Mouse (Mus musculus) forebrain, embryonic 14.5 days (tissue): ENCODE measurements around the gene Xab2. TPM values are rescaled to one million over a fixed set of nuclear protein-coding genes. Genes with fewer than 3 reads are reported as not detected.

Source experiments
- ATAC-seq: fragments of 200-750 bp; cut with Nextera tagmentation; 2 replicates; pipeline ENCODE4 v1.8.0; 2017; ENCODE audit warnings: mild to moderate bottlenecking, moderate library complexity
- DNase-seq: peaks from one replicate; pipeline ENCODE4 v3.0.0-alpha.2; 2015; ENCODE audit warnings: low spot score
- H3K27ac ChIP-seq: fragments of 300-500 bp; sonication (generic); 2 replicates; pipeline ENCODE4 v1.5.1; 2014; ENCODE audit warnings: low read depth, mild to moderate bottlenecking, control low read depth, low read length, moderate library complexity
- H3K27me3 ChIP-seq: fragments of 300-500 bp; sonication (generic); replicated peaks from 2 replicates; pipeline ENCODE4 v1.6.1; 2014; ENCODE audit warnings: low read length, control low read depth, mixed read lengths; ENCODE audit not compliant: control insufficient read depth, insufficient read depth
- H3K36me3 ChIP-seq: fragments of 300-500 bp; sonication (generic); 2 replicates; pipeline ENCODE4 v1.6.1; 2014; ENCODE audit warnings: low read length, control low read depth; ENCODE audit not compliant: control insufficient read depth, insufficient read depth
- H3K4me1 ChIP-seq: fragments of 300-500 bp; sonication (generic); 2 replicates; pipeline ENCODE4 v1.6.1; 2014; ENCODE audit warnings: antibody characterized with exemption, low read length, control low read depth; ENCODE audit not compliant: control insufficient read depth, insufficient read depth
- H3K4me2 ChIP-seq: fragments of 300-500 bp; sonication (generic); 2 replicates; pipeline ENCODE4 v1.6.1; 2014; ENCODE audit warnings: mild to moderate bottlenecking, control low read depth, low read length
- H3K4me3 ChIP-seq: fragments of 300-500 bp; sonication (generic); 2 replicates; pipeline ENCODE4 v1.5.1; 2014; ENCODE audit warnings: low read depth, low read length, control low read depth
- H3K9ac ChIP-seq: fragments of 300-500 bp; sonication (generic); 2 replicates; pipeline ENCODE4 v1.6.1; 2014; ENCODE audit warnings: mild to moderate bottlenecking, low read length, control low read depth, moderate library complexity
- H3K9me3 ChIP-seq: fragments of 300-500 bp; sonication (generic); replicated peaks from 2 replicates; pipeline ENCODE4 v1.6.1; 2016; ENCODE audit warnings: low read length, control low read depth, mixed read lengths; ENCODE audit not compliant: control insufficient read depth
- WGBS: fragments of 180-500 bp; shearing (Covaris S2); extraction: QIAGEN DNeasy Blood & Tissue Kit; methylation state at CpG from one replicate; pipeline ENCODE4 v1.1.7; 2014; 5-methylcytosine and 5-hydroxymethylcytosine counted together
- polyA plus RNA-seq: library from polyadenylated mRNA; unstranded; fragments of >200 nt; fragmentation: Nextera tagmentation; extraction: Ambion mirVana; gene quantifications from 2 replicates; pipeline ENCODE4 v1.2.1, GENCODE M21; 2014

The Xab2 gene
- 63.2 and 67.0 TPM in 2 replicates for polyA plus RNA-seq

GRCm38 (mm10) chr8:3621199-3621970 is at the start of gene Xab2, which contains the start of gene Pet100:
Xab2 (minus strand) TSS chr8:3621316.
Pet100 (plus strand) TSS chr8:3621548.
- Histone ChIP-seq H3K4me3 (peak within 1 kb of the TSS; percentile 79), H3K4me1 (peaks cover 9% of the 10 kb centered on the region; the same call in 1 of the 2 replicates), H3K27me3 (no peaks in the 10 kb centered on the region), H3K4me2 (peak within 1 kb of the TSS; percentile 73), H3K36me3 (peaks cover 23% of the 10 kb centered on the region), H3K9me3 (no peaks in the 10 kb centered on the region), H3K9ac (peak within 1 kb of the TSS; percentile 76), H3K27ac (no peak within 1 kb of the TSS)
- DNase-seq: peak; percentile 100
- under 1% methylated on average over 37 of the region's 37 CpGs for WGBS
- peak; percentile 98 for ATAC-seq

GRCm38 (mm10) chr8:3670388-3670787 is 49.3 kb upstream of the Xab2 start:
- Histone ChIP-seq H3K4me2 (no peak overlapping the region), H3K4me1 (no peaks in the 10 kb centered on the region), H3K27ac (no peak overlapping the region), H3K4me3 (no peak overlapping the region), H3K9me3 (no peaks in the 10 kb centered on the region), H3K9ac (no peak overlapping the region), H3K36me3 (no peaks in the 10 kb centered on the region), H3K27me3 (no peaks in the 10 kb centered on the region)
- no peak for DNase-seq
- ATAC-seq: no peak
- WGBS: 87% methylated on average over 2 of the region's 2 CpGs

GRCm38 (mm10) chr8:3665507-3665906 is 44.4 kb upstream of the Xab2 start, which contains the start of gene Mcemp1:
Mcemp1 (plus strand) TSS chr8:3665754.
- H3K27ac ChIP-seq: no peak within 1 kb of the TSS
- H3K9me3 ChIP-seq: no peaks in the 10 kb centered on the region
- no peak within 1 kb of the TSS for H3K9ac ChIP-seq
- 80% methylated on average over 6 of the region's 6 CpGs for WGBS
- ATAC-seq (no peak), DNase-seq (no peak)
- H3K4me2 ChIP-seq: no peak within 1 kb of the TSS
- H3K27me3 ChIP-seq: no peaks in the 10 kb centered on the region
- no peaks in the 10 kb centered on the region for H3K4me1 ChIP-seq
- no peaks in the 10 kb centered on the region for H3K36me3 ChIP-seq
- no peak within 1 kb of the TSS for H3K4me3 ChIP-seq

- no peaks in the 10 kb centered on the region for H3K27me3 ChIP-seq
- H3K4me2 ChIP-seq: no peak overlapping the region
- 63% methylated on average over 5 of the region's 5 CpGs for WGBS
- no peak for ATAC-seq
- no peak overlapping the region for H3K4me3 ChIP-seq
- H3K9ac ChIP-seq: no peak overlapping the region
- no peaks in the 10 kb centered on the region for H3K4me1 ChIP-seq
- H3K9me3 ChIP-seq: no peaks in the 10 kb centered on the region
- H3K27ac ChIP-seq: no peak overlapping the region
- no peak for DNase-seq
- no peaks in the 10 kb centered on the region for H3K36me3 ChIP-seq
Measured at GRCm38 (mm10) chr8:3664405-3664804, 43.3 kb upstream of the Xab2 start.

GRCm38 (mm10) chr8:3660889-3661288 is 39.8 kb upstream of the Xab2 start:
- H3K4me1 ChIP-seq: peaks cover 2% of the 10 kb centered on the region; the same call in 1 of the 2 replicates

GRCm38 (mm10) chr8:3656725-3657381 is 35.7 kb upstream of the Xab2 start:
- peak; percentile 30 for DNase-seq
- peak overlapping the region; percentile 23; the same call in 1 of the 2 replicates for H3K4me2 ChIP-seq
- H3K4me3 ChIP-seq: no peak overlapping the region
- H3K9me3 ChIP-seq: no peaks in the 10 kb centered on the region
- WGBS: 18% methylated on average over 7 of the region's 7 CpGs
- peak; percentile 58; the same call in 1 of the 2 replicates for ATAC-seq
- H3K9ac ChIP-seq: no peak overlapping the region
- H3K36me3 ChIP-seq: no peaks in the 10 kb centered on the region
- H3K4me1 ChIP-seq: peaks cover 2% of the 10 kb centered on the region; the same call in 1 of the 2 replicates
- H3K27me3 ChIP-seq: no peaks in the 10 kb centered on the region
- no peak overlapping the region for H3K27ac ChIP-seq

More at GRCm38 (mm10) chr8:3660889-3661288, 39.8 kb upstream of the Xab2 start:
- no peak overlapping the region for H3K9ac ChIP-seq
- no peaks in the 10 kb centered on the region for H3K9me3 ChIP-seq
- no peak overlapping the region for H3K4me3 ChIP-seq
- ATAC-seq (no peak), DNase-seq (no peak)
- no peak overlapping the region for H3K4me2 ChIP-seq
- H3K36me3 ChIP-seq: no peaks in the 10 kb centered on the region
- H3K27ac ChIP-seq: no peak overlapping the region
- H3K27me3 ChIP-seq: no peaks in the 10 kb centered on the region
- 87% methylated on average over 8 of the region's 8 CpGs for WGBS

GRCm38 (mm10) chr8:3655526-3655925 is 34.4 kb upstream of the Xab2 start, which contains the start of gene Retn:
Retn (plus strand) TSS chr8:3655770.
- H3K9me3 ChIP-seq: no peaks in the 10 kb centered on the region
- H3K9ac ChIP-seq: no peak within 1 kb of the TSS
- H3K27me3 ChIP-seq: no peaks in the 10 kb centered on the region
- H3K4me1 ChIP-seq: peaks cover 2% of the 10 kb centered on the region; the same call in 1 of the 2 replicates
- H3K4me3 ChIP-seq: no peak within 1 kb of the TSS
- no peak within 1 kb of the TSS for H3K27ac ChIP-seq
- DNase-seq (no peak), ATAC-seq (no peak)
- no peaks in the 10 kb centered on the region for H3K36me3 ChIP-seq
- 80% methylated on average over 3 of the region's 3 CpGs for WGBS
- H3K4me2 ChIP-seq: no peak within 1 kb of the TSS

GRCm38 (mm10) chr8:3654726-3655508 is 33.8 kb upstream of the Xab2 start:
- H3K4me3 ChIP-seq: no peak overlapping the region
- H3K36me3 ChIP-seq: no peaks in the 10 kb centered on the region
- no peaks in the 10 kb centered on the region for H3K27me3 ChIP-seq
- no peak overlapping the region for H3K4me2 ChIP-seq
- 77% methylated on average over 11 of the region's 11 CpGs for WGBS
- H3K9me3 ChIP-seq: no peaks in the 10 kb centered on the region
- DNase-seq: no peak
- no peak overlapping the region for H3K27ac ChIP-seq
- no peak overlapping the region for H3K9ac ChIP-seq
- no peak for ATAC-seq
- peaks cover 2% of the 10 kb centered on the region; the same call in 1 of the 2 replicates for H3K4me1 ChIP-seq
